Mouse (Mus musculus): ENCODE results near the gene Gm17018. TPM values are rescaled to one million over a fixed set of nuclear protein-coding genes. Genes with fewer than 3 reads are reported as not detected.

The Gm17018 gene
- polyA plus RNA-seq, 1 experiment from 2014 or later: 45.5 TPM

GRCm38 (mm10) chr19:45594079-45594478 lies 33.7 kb downstream of the Gm17018 start:
- no peak overlapping the region for H3K9ac ChIP-seq
- no peaks in the 10 kb centered on the region; the same call in 1 of the 2 replicates for H3K4me1 ChIP-seq
- no peak overlapping the region for H3K4me3 ChIP-seq
- no peak overlapping the region for H3K27ac ChIP-seq
- ATAC-seq (ENCODE audit: insufficient number of reproducible peaks, insufficient read depth, low FRiP score, low TSS enrichment, low read depth): no peak
- no peaks in the 10 kb centered on the region for H3K27me3 ChIP-seq
- WGBS: 92% methylated on average over 7 of the region's 7 CpGs
- H3K4me2 ChIP-seq: no peak overlapping the region
- H3K9me3 ChIP-seq: no peaks in the 10 kb centered on the region
- H3K36me3 ChIP-seq: peaks cover 5% of the 10 kb centered on the region; the same call in 1 of the 2 replicates

- peaks cover 11% of the 10 kb centered on the region for H3K36me3 ChIP-seq
- no peak overlapping the region for H3K4me2 ChIP-seq
- H3K9ac ChIP-seq: no peak overlapping the region
- H3K4me1 ChIP-seq: no peaks in the 10 kb centered on the region; the same call in 1 of the 2 replicates
- H3K9me3 ChIP-seq: no peaks in the 10 kb centered on the region
- no peak for ATAC-seq (ENCODE audit: insufficient number of reproducible peaks, insufficient read depth, low FRiP score, low TSS enrichment, low read depth)
- no peak overlapping the region for H3K4me3 ChIP-seq
- H3K27me3 ChIP-seq: no peaks in the 10 kb centered on the region
- WGBS: 92% methylated on average over 6 of the region's 6 CpGs
- no peak overlapping the region for H3K27ac ChIP-seq
Observed at GRCm38 (mm10) chr19:45595481-45595880, 35.1 kb downstream of the Gm17018 start.

GRCm38 (mm10) chr19:45596019-45596418 lies 35.6 kb downstream of the Gm17018 start:
- WGBS: 37% methylated on average over 7 of the region's 7 CpGs
- Histone ChIP-seq H3K4me3 (no peak overlapping the region), H3K9me3 (no peaks in the 10 kb centered on the region), H3K27ac (no peak overlapping the region), H3K27me3 (no peaks in the 10 kb centered on the region), H3K9ac (no peak overlapping the region), H3K36me3 (peaks cover 6% of the 10 kb centered on the region), H3K4me1 (no peaks in the 10 kb centered on the region; the same call in 1 of the 2 replicates), H3K4me2 (no peak overlapping the region)
- no peak; the same call in 1 of the 2 replicates for ATAC-seq (ENCODE audit: insufficient number of reproducible peaks, insufficient read depth, low FRiP score, low TSS enrichment, low read depth)

- Histone ChIP-seq H3K27me3 (no peaks in the 10 kb centered on the region), H3K9me3 (no peaks in the 10 kb centered on the region), H3K4me2 (no peak overlapping the region), H3K36me3 (peaks cover 9% of the 10 kb centered on the region), H3K27ac (no peak overlapping the region), H3K4me1 (no peaks in the 10 kb centered on the region; the same call in 1 of the 2 replicates), H3K4me3 (no peak overlapping the region), H3K9ac (no peak overlapping the region)
- ATAC-seq (ENCODE audit: insufficient number of reproducible peaks, insufficient read depth, low FRiP score, low TSS enrichment, low read depth): no peak
- 62% methylated on average over 6 of the region's 6 CpGs for WGBS
Observed at GRCm38 (mm10) chr19:45596434-45596833, 36.0 kb downstream of the Gm17018 start.

- no peak overlapping the region for H3K4me2 ChIP-seq
- H3K27me3 ChIP-seq: no peaks in the 10 kb centered on the region
Observed at GRCm38 (mm10) chr19:45597106-45597505, 36.7 kb downstream of the Gm17018 start.

GRCm38 (mm10) chr19:45602606-45603005 lies 42.2 kb downstream of the Gm17018 start:
- no peak overlapping the region for H3K4me2 ChIP-seq
- WGBS: 71% methylated on average over 5 of the region's 5 CpGs
- no peak for ATAC-seq (ENCODE audit: insufficient number of reproducible peaks, insufficient read depth, low FRiP score, low TSS enrichment, low read depth)
- no peak overlapping the region for H3K27ac ChIP-seq
- H3K4me3 ChIP-seq: no peak overlapping the region
- H3K36me3 ChIP-seq: peaks cover 23% of the 10 kb centered on the region
- H3K4me1 ChIP-seq: no peaks in the 10 kb centered on the region; the same call in 1 of the 2 replicates
- H3K9me3 ChIP-seq: no peaks in the 10 kb centered on the region
- no peak overlapping the region for H3K9ac ChIP-seq
- H3K27me3 ChIP-seq: no peaks in the 10 kb centered on the region

More at GRCm38 (mm10) chr19:45597106-45597505, 36.7 kb downstream of the Gm17018 start:
- Histone ChIP-seq H3K36me3 (peaks cover 16% of the 10 kb centered on the region), H3K9ac (no peak overlapping the region), H3K4me1 (no peaks in the 10 kb centered on the region; the same call in 1 of the 2 replicates), H3K9me3 (no peaks in the 10 kb centered on the region), H3K4me3 (no peak overlapping the region), H3K27ac (no peak overlapping the region)
- no peak for ATAC-seq (ENCODE audit: insufficient number of reproducible peaks, insufficient read depth, low FRiP score, low TSS enrichment, low read depth)
- 81% methylated on average over 4 of the region's 4 CpGs for WGBS

GRCm38 (mm10) chr19:45606701-45607100 lies 46.3 kb downstream of the Gm17018 start:
- Histone ChIP-seq H3K9me3 (no peaks in the 10 kb centered on the region), H3K36me3 (0 out of 2 replicates have a peak, but pooled peaks cover 11% of the 10 kb centered on the region), H3K27ac (no peak overlapping the region), H3K4me2 (no peak overlapping the region), H3K4me1 (no peaks in the 10 kb centered on the region; the same call in 1 of the 2 replicates), H3K27me3 (no peaks in the 10 kb centered on the region), H3K9ac (no peak overlapping the region), H3K4me3 (no peak overlapping the region)
- 86% methylated on average over 4 of the region's 4 CpGs for WGBS
- ATAC-seq (ENCODE audit: insufficient number of reproducible peaks, insufficient read depth, low FRiP score, low TSS enrichment, low read depth): no peak

- ATAC-seq (ENCODE audit: insufficient number of reproducible peaks, insufficient read depth, low FRiP score, low TSS enrichment, low read depth): no peak
- Histone ChIP-seq H3K27me3 (no peaks in the 10 kb centered on the region), H3K4me1 (no peaks in the 10 kb centered on the region; the same call in 1 of the 2 replicates), H3K9me3 (no peaks in the 10 kb centered on the region), H3K9ac (no peak overlapping the region), H3K27ac (no peak overlapping the region), H3K4me3 (no peak overlapping the region), H3K4me2 (no peak overlapping the region), H3K36me3 (0 out of 2 replicates have a peak, but pooled peaks cover 3% of the 10 kb centered on the region)
- 25% methylated on average over 7 of the region's 7 CpGs for whole genome bisulfite sequencing
Observed at GRCm38 (mm10) chr19:45607479-45607878, 47.1 kb downstream of the Gm17018 start.

- no peak overlapping the region for H3K4me2 ChIP-seq
- no peak overlapping the region for H3K4me3 ChIP-seq
- no peaks in the 10 kb centered on the region for H3K9me3 ChIP-seq
- no peak overlapping the region for H3K9ac ChIP-seq
- WGBS: 86% methylated on average over 13 of the region's 13 CpGs
- no peaks in the 10 kb centered on the region for H3K27me3 ChIP-seq
- no peak for ATAC-seq (ENCODE audit: insufficient number of reproducible peaks, insufficient read depth, low FRiP score, low TSS enrichment, low read depth)
- peaks cover 4% of the 10 kb centered on the region; the same call in 1 of the 2 replicates for H3K36me3 ChIP-seq
- H3K27ac ChIP-seq: no peak overlapping the region
- H3K4me1 ChIP-seq: no peaks in the 10 kb centered on the region; the same call in 1 of the 2 replicates
Observed at GRCm38 (mm10) chr19:45608648-45609339, 48.4 kb downstream of the Gm17018 start.

GRCm38 (mm10) chr19:45610823-45611222 lies 50.4 kb downstream of the Gm17018 start:
- Histone ChIP-seq H3K9me3 (no peaks in the 10 kb centered on the region), H3K27ac (no peak overlapping the region), H3K27me3 (no peaks in the 10 kb centered on the region), H3K4me3 (no peak overlapping the region), H3K36me3 (peaks cover 4% of the 10 kb centered on the region; the same call in 1 of the 2 replicates), H3K4me2 (no peak overlapping the region), H3K9ac (no peak overlapping the region), H3K4me1 (peaks cover 15% of the 10 kb centered on the region)
- 74% methylated on average over 5 of the region's 5 CpGs for WGBS
- ATAC-seq (ENCODE audit: insufficient number of reproducible peaks, insufficient read depth, low FRiP score, low TSS enrichment, low read depth): no peak

- 70% methylated on average over 8 of the region's 8 CpGs for WGBS
- ATAC-seq (ENCODE audit: insufficient number of reproducible peaks, insufficient read depth, low FRiP score, low TSS enrichment, low read depth): no peak
- Histone ChIP-seq H3K27ac (no peak overlapping the region), H3K36me3 (peaks cover 8% of the 10 kb centered on the region; the same call in 1 of the 2 replicates), H3K4me2 (no peak overlapping the region), H3K9me3 (no peaks in the 10 kb centered on the region), H3K4me1 (peaks cover 26% of the 10 kb centered on the region), H3K4me3 (no peak overlapping the region), H3K27me3 (no peaks in the 10 kb centered on the region), H3K9ac (no peak overlapping the region)
Observed at GRCm38 (mm10) chr19:45614375-45614774, 54.0 kb downstream of the Gm17018 start.

GRCm38 (mm10) chr19:45614928-45615327 lies 54.5 kb downstream of the Gm17018 start:
- H3K9ac ChIP-seq: 0 out of 2 replicates have a peak overlapping the region, but pooled peaks have one; percentile 2
- H3K4me3 ChIP-seq: no peak overlapping the region
- H3K27ac ChIP-seq: no peak overlapping the region; the same call in 1 of the 2 replicates
- H3K4me2 ChIP-seq: no peak overlapping the region
- H3K36me3 ChIP-seq: peaks cover 8% of the 10 kb centered on the region; the same call in 1 of the 2 replicates
- H3K27me3 ChIP-seq: no peaks in the 10 kb centered on the region
- ATAC-seq (ENCODE audit: insufficient number of reproducible peaks, insufficient read depth, low FRiP score, low TSS enrichment, low read depth): no peak
- WGBS: 46% methylated on average over 3 of the region's 3 CpGs
- peaks cover 26% of the 10 kb centered on the region for H3K4me1 ChIP-seq
- no peaks in the 10 kb centered on the region for H3K9me3 ChIP-seq

Data from embryonic facial prominence, embryonic 13.5 days (tissue).